Mouse (Mus musculus) olfactory bulb, adult 2 months (tissue): ENCODE measurements at regions not wholly inside any gene's neighbourhood (a gene's known extent, or its start where the extent isn't known, plus 50 kb on each side); places are given as distances from the start of the nearest gene placed in this dataset.

Source experiments
- CTCF ChIP-seq: fragments of 200-500 bp; IDR thresholded peaks from 2 replicates; pipeline ENCODE4 v1.5.1; 2012; ENCODE audit warnings: low read depth, mild to moderate bottlenecking, low read length, moderate library complexity; ENCODE audit not compliant: insufficient read depth
- POLR2A ChIP-seq: fragments of 200-500 bp; IDR thresholded peaks from 2 replicates; pipeline ENCODE4 v1.6.1; 2012; ENCODE audit warnings: mild to moderate bottlenecking, low read depth, low read length, moderate library complexity; ENCODE audit not compliant: insufficient read depth

- TF ChIP-seq CTCF (no peak), POLR2A (no peak)
Measured at GRCm38 (mm10) chr13:10952923-10953322, 592.3 kb upstream of the Chrm3 start.
